Mouse (Mus musculus): Measurements from ENCODE around the gene Add1.
"Not testable (repeated sequence)": the region's sequence is repeated elsewhere in the genome, so short reads cannot be mapped to it uniquely, and the experiment has no call there.

Gene Add1

DNA sequence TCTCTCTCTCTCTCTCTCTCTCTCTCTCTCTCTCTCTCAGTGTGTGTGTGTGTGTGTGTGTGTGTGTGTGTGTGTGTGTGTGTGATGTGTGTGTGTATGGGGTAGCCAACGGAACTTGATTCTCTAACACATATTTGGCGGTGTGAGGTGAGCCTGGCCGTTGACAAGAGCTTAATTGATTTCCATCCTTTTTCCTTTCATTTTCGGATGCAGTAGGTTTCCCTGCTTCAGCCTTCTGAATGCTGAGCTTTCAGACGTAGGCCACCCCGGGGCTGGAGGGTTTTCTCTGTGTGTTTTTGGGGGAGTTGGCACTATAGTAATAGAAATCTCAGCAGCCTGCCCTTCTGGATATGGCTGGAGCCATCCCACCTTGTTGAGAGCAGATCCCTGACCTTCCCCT lies 23.2 kb upstream of the Add1 start:
- no peak for DNase-seq (ENCODE audit: low spot score)

DNA sequence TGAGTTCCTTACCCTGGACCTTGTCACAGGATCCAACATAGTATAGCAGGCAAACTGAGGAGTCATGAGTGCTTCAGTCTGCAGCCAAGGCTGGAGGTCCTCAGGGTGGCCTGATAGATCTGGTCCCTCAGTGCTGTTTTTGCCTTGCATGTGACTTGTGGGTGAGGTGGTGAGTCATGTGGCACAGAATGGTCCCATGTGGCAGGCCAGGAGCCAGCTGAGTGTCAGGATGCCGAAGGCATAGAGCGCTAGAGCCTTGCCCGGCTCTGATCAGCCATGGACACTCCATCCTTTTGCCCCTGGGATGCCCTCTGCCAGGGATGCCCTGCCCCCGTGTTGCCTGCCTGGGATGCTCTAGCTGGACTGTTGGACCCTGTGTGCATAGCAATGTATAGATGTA lies 21.6 kb upstream of the Add1 start:
- DNase-seq (ENCODE audit: low spot score) = no peak

- no peak for DNase-seq (ENCODE audit: low spot score)
Observed at GRCm38 (mm10) chr5:34563854-34564253, 9.6 kb upstream of the Add1 start.

- DNase-seq (ENCODE audit: low spot score) = no peak
Observed at GRCm38 (mm10) chr5:34564291-34564690, 9.2 kb upstream of the Add1 start.

- DNase-seq (ENCODE audit: low spot score) = no peak
Observed at GRCm38 (mm10) chr5:34565545-34566283, 7.8 kb upstream of the Add1 start.

DNA sequence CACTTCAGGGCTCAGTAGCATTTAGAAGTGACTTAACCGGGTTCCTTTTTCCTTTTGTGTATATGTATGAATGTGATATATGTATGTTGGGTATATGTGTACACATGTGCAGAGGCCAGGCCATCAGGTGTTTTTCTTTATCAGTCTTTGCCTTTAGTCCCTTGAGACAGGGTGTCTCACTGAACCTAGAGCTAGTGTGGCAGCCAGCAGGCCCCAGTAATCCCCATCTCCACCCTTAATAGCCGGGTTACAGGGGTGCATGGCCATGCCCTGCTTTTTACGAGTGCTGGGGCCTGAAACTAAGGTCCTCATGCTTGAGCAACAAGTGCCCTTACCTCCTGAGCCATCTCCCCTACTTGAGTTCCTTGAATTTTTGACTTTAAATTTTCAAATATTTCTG lies 1.9 kb upstream of the Add1 start:
- DNase-seq (ENCODE audit: low spot score) = no peak

- not testable (repeated sequence) for DNase-seq (ENCODE audit: low spot score)
Observed at GRCm38 (mm10) chr5:34572568-34572967, 896 bp upstream of the Add1 start.

DNA sequence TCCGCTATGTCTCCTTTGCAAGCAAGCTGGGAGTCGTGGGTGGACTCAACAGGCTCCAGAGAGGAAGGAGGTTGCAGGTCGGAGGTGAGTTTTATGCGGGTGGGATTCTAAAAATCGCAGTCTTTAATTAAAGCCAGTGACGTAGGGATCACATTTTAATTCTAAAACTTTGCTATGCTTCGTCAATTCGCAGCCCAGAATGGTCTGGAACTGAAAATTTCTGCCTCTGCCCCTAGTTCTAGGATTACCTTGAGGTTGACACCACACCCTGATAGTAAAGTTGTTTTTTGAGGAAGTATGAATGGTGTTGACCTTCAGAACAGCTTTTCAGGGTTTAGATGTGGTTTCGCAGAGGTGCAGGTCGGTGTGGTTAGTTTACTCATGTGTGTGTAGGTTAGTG lies 1.3 kb downstream of the Add1 start:
- no peak for DNase-seq (ENCODE audit: low spot score)

DNA sequence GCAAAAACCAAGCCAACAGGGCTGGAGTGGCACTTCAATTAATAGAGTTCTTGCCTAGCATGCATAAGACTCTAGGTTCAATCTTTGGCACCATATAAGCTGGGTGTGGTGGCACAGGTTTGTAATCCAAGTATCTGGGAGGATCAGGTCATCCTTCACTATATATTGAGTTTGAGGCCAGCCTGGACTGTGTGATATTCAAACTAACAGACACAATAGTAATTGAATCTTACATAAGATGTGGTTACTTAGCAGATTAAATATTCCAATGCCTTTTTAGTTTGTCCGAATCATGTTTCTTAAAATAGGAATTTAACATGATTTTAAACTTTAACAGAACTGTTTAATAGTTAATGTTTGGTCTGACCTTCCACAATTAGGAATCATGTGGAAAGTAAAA lies 2.8 kb downstream of the Add1 start:
- no peak for DNase-seq (ENCODE audit: low spot score)

DNA sequence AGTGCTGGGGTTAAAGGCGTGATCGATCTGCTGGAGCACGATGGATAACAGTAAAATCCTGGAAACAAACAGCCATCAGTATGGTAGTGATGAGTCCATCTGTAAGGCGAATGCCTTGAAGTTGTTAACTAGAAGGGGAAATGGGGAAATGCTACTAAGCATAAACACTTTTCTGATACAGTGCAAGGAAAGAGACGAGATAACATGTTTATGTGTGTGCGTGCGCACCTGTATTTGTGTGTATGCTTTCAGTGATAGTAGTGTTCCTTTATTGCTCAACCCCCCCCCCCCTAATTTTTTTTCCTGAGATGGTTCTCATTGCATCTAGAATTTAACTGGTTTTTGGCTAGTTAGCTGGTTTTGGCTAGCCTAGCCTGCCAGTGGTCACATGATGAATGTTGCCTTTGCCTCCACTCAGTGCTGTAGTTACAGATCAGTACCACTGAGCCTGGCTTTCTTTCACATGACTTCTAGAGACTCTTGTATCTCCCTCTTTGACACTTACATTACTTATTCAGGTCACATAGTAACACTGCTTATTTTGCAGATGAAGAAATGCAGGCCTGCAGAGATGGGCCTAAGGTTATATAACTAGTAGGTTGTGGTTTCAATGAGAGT lies 4.7 kb downstream of the Add1 start:
- no peak for DNase-seq (ENCODE audit: low spot score)

DNA sequence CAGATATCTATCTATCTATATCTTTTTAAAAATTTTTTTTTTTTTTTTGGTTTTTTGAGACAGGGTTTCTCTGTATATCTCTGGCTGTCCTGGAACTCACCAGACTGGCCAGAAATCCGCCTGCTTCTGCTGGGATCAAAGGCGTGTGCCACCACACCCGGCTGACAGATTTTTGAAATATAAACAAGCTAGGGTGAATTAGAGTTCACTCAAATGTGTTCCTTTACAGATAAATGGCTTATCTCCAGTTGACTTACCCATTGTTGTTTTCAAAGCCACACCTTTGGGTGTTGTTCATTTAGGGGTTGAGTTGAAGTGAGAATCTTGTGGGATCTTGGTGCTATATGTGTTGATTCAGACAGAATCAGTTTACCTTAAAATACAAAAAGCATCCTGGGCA lies 5.9 kb downstream of the Add1 start:
- DNase-seq (ENCODE audit: low spot score) = no peak

- DNase-seq (ENCODE audit: low spot score) = not testable (repeated sequence)
Observed at GRCm38 (mm10) chr5:34581671-34582313, 8.3 kb downstream of the Add1 start.

GRCm38 (mm10) chr5:34582314-34582675 lies 8.8 kb downstream of the Add1 start:
- DNase-seq (ENCODE audit: low spot score) = no peak

GRCm38 (mm10) chr5:34585216-34585615 lies 11.8 kb downstream of the Add1 start:
- no peak for DNase-seq (ENCODE audit: low spot score)

- no peak for DNase-seq (ENCODE audit: low spot score)
Observed at GRCm38 (mm10) chr5:34587881-34588280, 14.4 kb downstream of the Add1 start.

GRCm38 (mm10) chr5:34590059-34590458 lies 16.6 kb downstream of the Add1 start:
- DNase-seq (ENCODE audit: low spot score) = no peak

DNA sequence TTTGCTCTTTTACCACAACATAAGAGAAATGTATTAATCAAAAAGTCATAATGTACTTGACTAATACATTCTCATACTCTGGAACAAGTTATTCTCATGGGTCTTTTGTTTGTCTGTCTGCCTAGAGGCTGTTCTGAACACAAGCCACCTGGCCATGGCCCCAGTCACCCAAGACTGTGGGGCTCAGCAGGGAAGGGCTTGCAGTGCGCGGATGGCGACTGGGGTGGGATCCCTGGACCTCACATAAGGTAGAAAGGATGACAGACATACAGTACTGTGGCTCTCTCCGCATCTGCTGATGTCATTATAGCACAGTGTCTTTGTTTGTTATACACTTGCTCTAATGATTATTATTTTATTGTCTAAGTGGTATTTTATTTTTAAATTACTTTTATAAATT lies 17.2 kb downstream of the Add1 start:
- DNase-seq (ENCODE audit: low spot score) = no peak

GRCm38 (mm10) chr5:34591388-34592004 lies 18.0 kb downstream of the Add1 start:
- no peak for DNase-seq (ENCODE audit: low spot score)

DNA sequence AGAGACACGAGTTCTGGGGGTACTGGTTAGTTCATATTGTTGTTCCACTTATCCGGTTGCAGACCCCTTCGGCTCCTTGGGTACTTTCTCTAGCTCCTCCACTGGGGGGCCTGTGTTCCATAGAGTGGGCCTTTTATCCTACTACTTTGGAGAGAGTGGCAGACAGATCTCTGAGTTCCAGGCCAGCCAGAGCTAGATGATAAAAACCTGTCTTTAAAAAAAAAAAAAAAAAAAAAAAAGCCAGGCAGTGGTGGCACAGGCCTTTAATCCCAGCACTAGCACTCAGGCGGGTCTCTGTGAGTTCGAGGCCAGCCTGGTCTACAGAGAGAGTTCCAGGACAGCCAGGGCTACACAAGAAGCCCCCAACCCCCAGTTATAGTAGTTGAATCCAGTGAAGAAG lies 18.8 kb downstream of the Add1 start:
- DNase-seq (ENCODE audit: low spot score) = not testable (repeated sequence)

DNA sequence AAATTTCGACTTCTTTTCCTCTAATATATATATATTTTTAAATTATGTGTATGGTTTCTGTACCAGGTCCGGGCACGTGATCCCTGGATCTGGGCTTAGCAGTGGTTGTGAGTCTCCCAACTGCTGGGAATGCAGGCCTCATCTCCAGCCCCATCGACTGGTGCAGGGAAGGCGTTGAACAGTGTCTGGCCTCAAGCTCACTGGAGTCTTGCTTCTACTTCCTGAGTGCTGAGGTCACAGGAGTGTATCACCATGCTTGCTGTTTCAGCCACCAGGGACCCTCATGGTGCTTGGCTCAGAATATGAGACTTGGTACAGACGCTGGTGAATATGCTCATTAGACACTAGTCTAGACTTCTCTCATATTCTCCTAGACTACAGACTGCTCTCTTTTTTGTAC lies 19.2 kb downstream of the Add1 start:
- DNase-seq (ENCODE audit: low spot score) = no peak

- no peak for DNase-seq (ENCODE audit: low spot score)
Observed at GRCm38 (mm10) chr5:34593202-34593727, 19.8 kb downstream of the Add1 start.

- DNase-seq (ENCODE audit: low spot score) = no peak
Observed at GRCm38 (mm10) chr5:34604576-34604975, 31.1 kb downstream of the Add1 start.
